Mouse (Mus musculus) thymus, adult 2 months (tissue): Measurements from ENCODE around the gene Pga5. TPM values are rescaled to one million over a fixed set of nuclear protein-coding genes. Genes with fewer than 3 reads are reported as not detected.
A peak's percentile ranks its signal among the peaks of the same experiment; 100 is the strongest.

Source experiments
- DNase-seq: peaks from one replicate; pipeline ENCODE4 v3.0.0; 2021
- H3K27ac ChIP-seq: fragments of 200-500 bp; 2 replicates; pipeline ENCODE4 v1.5.1; 2012; ENCODE audit warnings: low read length, control low read depth; ENCODE audit not compliant: control insufficient read depth, insufficient read depth
- H3K27me3 ChIP-seq: fragments of 200-500 bp; 2 replicates; pipeline ENCODE4 v1.6.1; 2012; ENCODE audit warnings: mild to moderate bottlenecking, low read length, moderate library complexity, mixed read lengths; ENCODE audit not compliant: control insufficient read depth, insufficient read depth
- H3K36me3 ChIP-seq: fragments of 200-500 bp; 2 replicates; pipeline ENCODE4 v1.6.1; 2012; ENCODE audit warnings: mild to moderate bottlenecking, low read length, moderate library complexity; ENCODE audit not compliant: control insufficient read depth, insufficient read depth
- H3K4me1 ChIP-seq: fragments of 200-500 bp; replicated peaks from 2 replicates; pipeline ENCODE4 v1.6.1; 2012; ENCODE audit warnings: low read length; ENCODE audit not compliant: control insufficient read depth, insufficient read depth
- H3K4me3 ChIP-seq: fragments of 200-500 bp; 2 replicates; pipeline ENCODE4 v1.5.1; 2012; ENCODE audit warnings: mild to moderate bottlenecking, low read length, control low read depth, moderate library complexity; ENCODE audit not compliant: control insufficient read depth, insufficient read depth
- CTCF ChIP-seq: fragments of 200-500 bp; IDR thresholded peaks from 2 replicates; pipeline ENCODE4 v1.5.1; 2012; ENCODE audit warnings: mild to moderate bottlenecking, control low read depth, low read length, moderate library complexity, borderline replicate concordance; ENCODE audit not compliant: control insufficient read depth, poor library complexity, insufficient read depth; ENCODE audit errors: extremely low read depth
- POLR2A ChIP-seq: fragments of 200-500 bp; IDR thresholded peaks from 2 replicates; pipeline ENCODE4 v1.6.1; 2012; ENCODE audit warnings: mild to moderate bottlenecking, low read length, control low read depth, moderate library complexity; ENCODE audit not compliant: control insufficient read depth, poor library complexity, insufficient read depth; ENCODE audit errors: extremely low read depth
- WGBS: fragments of 180-500 bp; shearing (Covaris S2); methylation state at CpG from one replicate; pipeline ENCODE4 v1.1.7; 2018; 5-methylcytosine and 5-hydroxymethylcytosine counted together
- polyA plus RNA-seq: library from polyadenylated mRNA; depleted of rRNA; stranded (reverse); fragments of >200 nt; gene quantifications from 2 replicates; pipeline ENCODE4 v1.2.3, GENCODE M21; 2012

The Pga5 gene
- polyA plus RNA-seq, 1 experiment: 0.59 TPM

DNA sequence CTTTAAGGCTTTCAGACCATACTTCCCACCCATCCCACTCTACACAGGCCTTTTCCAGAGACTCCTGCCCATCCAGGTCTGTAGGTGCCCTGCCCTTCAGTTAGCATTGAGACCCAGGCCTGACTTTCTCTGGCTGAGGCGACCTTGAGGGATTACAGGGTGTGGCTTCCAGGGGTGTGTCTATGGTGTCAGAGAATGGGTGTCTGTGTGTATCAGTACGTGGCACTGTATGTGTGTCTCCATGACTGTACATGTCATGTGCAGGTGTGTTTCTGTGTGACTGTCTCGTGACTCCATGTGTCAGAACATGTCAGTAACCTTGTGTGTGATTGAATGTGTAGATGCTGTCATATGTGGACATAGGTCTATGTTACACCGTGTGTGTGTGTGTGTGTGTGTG, 6.6 kb downstream of the Pga5 start:
- no peak overlapping the region for H3K4me3 ChIP-seq
- no peaks in the 10 kb centered on the region for H3K27me3 ChIP-seq
- DNase-seq: no peak
- TF ChIP-seq POLR2A (no peak), CTCF (no peak)
- H3K36me3 ChIP-seq: no peaks in the 10 kb centered on the region
- no peak overlapping the region for H3K27ac ChIP-seq
- 91% methylated on average over 4 of the region's 4 CpGs for WGBS
- H3K4me1 ChIP-seq: no peaks in the 10 kb centered on the region

DNA sequence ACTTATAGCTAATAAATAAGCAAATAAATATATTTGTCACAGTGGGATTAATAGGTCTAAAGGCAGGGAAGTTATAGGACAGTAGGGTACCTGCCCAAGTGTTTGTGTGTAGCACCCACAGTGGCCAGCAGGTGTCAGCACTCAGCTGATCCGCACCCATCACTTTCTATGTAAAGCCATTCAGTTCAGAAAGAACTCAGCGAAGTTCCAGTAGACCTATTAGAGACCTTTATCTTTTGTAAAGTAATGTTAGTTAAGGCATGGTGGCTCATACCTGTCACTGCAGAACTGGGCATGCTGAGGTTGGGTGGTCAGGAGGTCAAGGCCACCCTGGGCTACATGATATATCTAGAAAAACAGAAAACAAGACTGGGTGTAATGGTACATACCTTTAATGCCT, 12.4 kb downstream of the Pga5 start:
- no peaks in the 10 kb centered on the region for H3K27me3 ChIP-seq
- TF ChIP-seq CTCF (no peak; the same call in 1 of the 2 replicates), POLR2A (no peak)
- H3K4me3 ChIP-seq: no peak overlapping the region
- H3K36me3 ChIP-seq: no peaks in the 10 kb centered on the region
- no peak overlapping the region for H3K27ac ChIP-seq
- no peaks in the 10 kb centered on the region for H3K4me1 ChIP-seq
- DNase-seq: peak; percentile 69
- WGBS: 14% methylated on average over 2 of the region's 2 CpGs

DNA sequence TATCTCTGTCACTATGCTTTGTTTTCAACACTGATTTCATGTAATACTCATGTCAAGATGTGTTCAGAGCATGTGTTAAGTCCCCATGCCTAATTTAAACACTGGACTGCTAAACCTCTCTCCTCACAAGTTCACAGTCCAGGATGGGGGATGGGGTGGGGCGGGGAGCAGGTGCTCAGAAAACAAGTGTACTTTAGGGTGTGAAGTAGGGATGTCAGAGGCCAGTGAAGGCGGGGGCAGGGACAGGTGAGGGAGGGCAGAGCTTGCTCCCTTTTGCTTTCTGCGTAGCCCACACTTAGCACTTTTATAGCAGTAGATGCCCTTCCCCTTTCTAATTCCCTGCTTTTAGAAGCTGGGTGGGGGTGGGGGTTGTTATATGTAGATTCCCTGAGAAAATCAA, 12.8 kb downstream of the Pga5 start:
- Histone ChIP-seq H3K4me3 (no peak overlapping the region), H3K4me1 (no peaks in the 10 kb centered on the region), H3K27me3 (no peaks in the 10 kb centered on the region), H3K36me3 (no peaks in the 10 kb centered on the region), H3K27ac (no peak overlapping the region)
- TF ChIP-seq POLR2A: no peak
- WGBS: 67% methylated on average over 3 of the region's 3 CpGs
- DNase-seq: no peak

DNA sequence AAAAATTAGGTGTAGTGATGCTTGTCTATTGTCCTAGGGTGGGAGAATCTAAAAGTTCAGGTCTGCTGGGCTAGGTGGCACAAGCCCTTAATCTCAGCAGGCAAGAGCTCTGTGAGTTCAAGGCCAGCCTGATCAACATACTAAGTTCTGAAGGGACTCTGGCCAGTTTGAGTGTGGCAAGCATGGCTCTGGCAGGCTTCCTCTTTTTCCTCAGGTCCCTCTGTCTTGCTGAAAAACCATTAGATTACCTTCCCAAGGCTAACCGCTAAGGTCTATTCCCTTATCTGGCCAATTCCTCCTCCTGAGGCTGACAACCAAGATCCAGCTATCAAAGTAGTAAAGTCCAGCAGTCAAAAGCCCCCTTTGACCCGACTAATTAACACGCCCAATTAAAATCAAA, 15.2 kb downstream of the Pga5 start:
- no peaks in the 10 kb centered on the region for H3K27me3 ChIP-seq
- H3K36me3 ChIP-seq: no peaks in the 10 kb centered on the region
- no peak overlapping the region for H3K4me3 ChIP-seq
- DNase-seq: no peak
- 77% methylated on average over 3 of the region's 3 CpGs for WGBS
- no peak overlapping the region for H3K27ac ChIP-seq
- H3K4me1 ChIP-seq: no peaks in the 10 kb centered on the region
- no peak for TF ChIP-seq CTCF
- TF ChIP-seq POLR2A: no peak

DNA sequence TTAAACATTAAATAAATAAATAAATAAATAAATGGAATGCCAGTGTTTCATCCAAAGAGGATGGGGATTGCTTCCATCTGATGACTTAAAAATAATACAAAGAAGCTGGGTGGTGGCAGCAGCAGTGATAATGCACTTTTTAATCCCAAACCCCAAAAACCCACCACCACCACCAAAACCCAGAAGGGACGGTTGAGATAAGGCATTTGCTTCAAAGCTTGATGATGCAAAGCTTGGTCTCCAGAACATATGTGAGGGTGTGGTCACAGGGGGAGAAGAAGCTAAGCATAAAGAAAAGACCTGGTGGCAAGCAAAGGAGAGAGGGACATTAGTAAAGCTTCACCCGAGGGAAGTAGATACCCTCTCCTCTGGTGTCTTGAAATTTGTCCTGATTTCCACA, 16.0 kb downstream of the Pga5 start:
- Histone ChIP-seq H3K36me3 (no peaks in the 10 kb centered on the region), H3K27ac (no peak overlapping the region), H3K4me3 (no peak overlapping the region), H3K27me3 (no peaks in the 10 kb centered on the region), H3K4me1 (no peaks in the 10 kb centered on the region)
- no peak for DNase-seq
- TF ChIP-seq CTCF: no peak
- no peak for TF ChIP-seq POLR2A
- 68% methylated on average over 2 of the region's 2 CpGs for WGBS

DNA sequence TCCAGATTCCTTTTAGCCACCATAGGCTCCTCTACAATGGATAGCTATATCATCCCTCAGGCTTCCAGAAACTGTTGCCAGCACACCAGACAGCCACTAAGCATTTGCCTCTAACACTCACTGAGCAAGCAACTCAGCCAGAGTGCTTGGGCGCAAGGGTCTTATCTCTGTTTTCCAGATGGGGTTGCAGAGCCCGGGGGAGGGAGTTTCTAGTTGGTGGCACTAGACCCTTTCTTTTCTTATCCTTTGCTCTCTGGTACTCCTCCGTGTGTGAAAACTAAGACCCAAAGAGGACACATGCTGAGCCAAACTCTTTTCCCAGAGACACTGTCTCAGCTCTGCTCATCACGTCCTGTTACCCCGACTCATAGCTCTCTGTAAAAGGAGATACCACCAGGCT, 16.5 kb downstream of the Pga5 start:
- WGBS: 90% methylated on average over 5 of the region's 5 CpGs
- Histone ChIP-seq H3K27me3 (no peaks in the 10 kb centered on the region), H3K4me3 (no peak overlapping the region), H3K27ac (no peak overlapping the region), H3K36me3 (no peaks in the 10 kb centered on the region), H3K4me1 (no peaks in the 10 kb centered on the region)
- no peak for TF ChIP-seq CTCF
- no peak for TF ChIP-seq POLR2A
- DNase-seq: no peak

DNA sequence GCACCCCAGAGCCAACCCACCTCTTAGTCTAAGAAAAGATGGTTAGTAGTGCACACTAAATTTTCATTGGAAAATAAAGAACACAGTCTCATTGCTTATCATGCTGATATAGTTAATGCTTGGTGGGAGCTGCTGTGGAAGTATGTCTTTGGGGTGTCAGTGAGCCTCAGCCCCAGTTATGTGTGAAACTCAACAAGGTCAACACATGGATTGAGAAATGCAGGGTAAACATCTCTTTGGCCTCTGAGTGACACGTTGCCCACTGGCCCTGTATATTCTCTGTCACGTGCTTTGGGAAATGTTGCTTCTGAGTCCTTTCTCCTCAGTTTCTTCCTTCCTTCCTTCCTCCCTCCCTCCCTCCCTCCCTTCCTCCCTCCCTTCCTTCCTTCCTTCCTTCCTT, 19.5 kb downstream of the Pga5 start:
- Histone ChIP-seq H3K4me3 (no peak overlapping the region), H3K36me3 (no peaks in the 10 kb centered on the region), H3K27me3 (no peaks in the 10 kb centered on the region), H3K4me1 (no peaks in the 10 kb centered on the region), H3K27ac (no peak overlapping the region)
- WGBS: 89% methylated on average over 2 of the region's 2 CpGs
- no peak for DNase-seq
- TF ChIP-seq POLR2A: no peak
- TF ChIP-seq CTCF: no peak

DNA sequence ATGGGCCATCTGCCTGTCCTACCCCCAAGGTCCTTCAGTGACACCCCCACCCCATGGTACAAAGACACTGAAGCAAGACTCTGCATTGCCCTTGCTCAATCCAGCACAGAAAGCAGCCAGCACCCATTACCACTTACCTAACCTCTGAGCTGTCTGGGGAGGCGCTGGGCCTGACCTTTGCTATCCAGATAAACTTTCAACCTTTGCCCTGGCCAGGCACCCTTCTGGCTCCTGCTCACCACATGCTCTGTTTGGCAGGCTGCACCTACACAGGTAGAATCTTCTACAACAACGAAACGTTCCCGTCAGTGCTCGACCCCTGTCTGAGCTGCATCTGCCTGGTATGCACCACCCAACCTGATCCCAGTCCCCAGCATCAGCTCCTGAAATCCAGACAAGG, 20.1 kb downstream of the Pga5 start:
- no peak overlapping the region for H3K4me3 ChIP-seq
- 97% methylated on average over 5 of the region's 5 CpGs for WGBS
- no peaks in the 10 kb centered on the region for H3K27me3 ChIP-seq
- no peaks in the 10 kb centered on the region for H3K4me1 ChIP-seq
- no peaks in the 10 kb centered on the region for H3K36me3 ChIP-seq
- no peak overlapping the region for H3K27ac ChIP-seq
- TF ChIP-seq CTCF: no peak
- DNase-seq: no peak
